Mouse (Mus musculus): ENCODE measurements around the gene Crb3. TPM values are rescaled to one million over a fixed set of nuclear protein-coding genes. Genes with fewer than 3 reads are reported as not detected.

Gene Crb3
- polyA plus RNA-seq, 1 experiment from 2014 or later = 74.9 TPM

DNA sequence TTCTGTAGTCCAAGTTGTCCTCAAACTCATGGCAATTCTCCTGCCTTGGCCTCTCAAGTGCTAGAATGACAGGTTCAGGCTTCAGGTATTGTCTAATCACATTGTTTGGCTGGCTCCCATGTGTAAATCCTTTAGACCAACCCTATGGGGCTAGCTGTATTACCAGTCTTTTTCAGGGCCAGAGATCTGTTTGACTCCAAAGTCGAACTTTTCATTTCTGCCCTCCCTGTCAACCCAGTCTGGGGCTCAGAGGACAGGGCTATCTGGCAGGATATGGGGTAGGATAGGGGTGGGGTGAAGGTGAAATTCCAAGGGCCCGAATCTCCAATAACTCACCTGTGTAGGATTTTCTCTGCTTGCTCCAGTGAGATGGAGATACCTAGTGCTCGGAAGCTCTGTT lies 2.7 kb upstream of the Crb3 start:
- H3K9me3 ChIP-seq (ENCODE audit: control insufficient read depth, low read length) = no peaks in the 10 kb centered on the region
- H3K9ac ChIP-seq (ENCODE audit: low read length) = no peak overlapping the region
- H3K4me1 ChIP-seq (replicated peaks; ENCODE audit: control insufficient read depth, insufficient read depth) = no peaks in the 10 kb centered on the region
- no peak overlapping the region for H3K4me2 ChIP-seq (replicated peaks; ENCODE audit: low read depth)
- no peak overlapping the region for H3K27ac ChIP-seq (replicated peaks)
- WGBS = 80% methylated on average over 3 of the region's 3 CpGs
- no peak for TF ChIP-seq EP300 (optimal IDR thresholded peaks at IDR 0.05)
- TF ChIP-seq CTCF (IDR thresholded peaks at IDR 0.05; ENCODE audit: low read depth) = no peak
- H3K4me3 ChIP-seq (ENCODE audit: low read depth, low read length) = no peak overlapping the region
- H3K27me3 ChIP-seq (ENCODE audit: control insufficient read depth, insufficient read depth, low read length) = no peaks in the 10 kb centered on the region
- ATAC-seq (ENCODE audit: low FRiP score, low TSS enrichment) = no peak
- no peak for DNase-seq (ENCODE audit: low spot score)
- H3K36me3 ChIP-seq (ENCODE audit: control insufficient read depth, insufficient read depth, low read length) = 0 out of 2 replicates have a peak, but pooled peaks cover 2% of the 10 kb centered on the region

DNA sequence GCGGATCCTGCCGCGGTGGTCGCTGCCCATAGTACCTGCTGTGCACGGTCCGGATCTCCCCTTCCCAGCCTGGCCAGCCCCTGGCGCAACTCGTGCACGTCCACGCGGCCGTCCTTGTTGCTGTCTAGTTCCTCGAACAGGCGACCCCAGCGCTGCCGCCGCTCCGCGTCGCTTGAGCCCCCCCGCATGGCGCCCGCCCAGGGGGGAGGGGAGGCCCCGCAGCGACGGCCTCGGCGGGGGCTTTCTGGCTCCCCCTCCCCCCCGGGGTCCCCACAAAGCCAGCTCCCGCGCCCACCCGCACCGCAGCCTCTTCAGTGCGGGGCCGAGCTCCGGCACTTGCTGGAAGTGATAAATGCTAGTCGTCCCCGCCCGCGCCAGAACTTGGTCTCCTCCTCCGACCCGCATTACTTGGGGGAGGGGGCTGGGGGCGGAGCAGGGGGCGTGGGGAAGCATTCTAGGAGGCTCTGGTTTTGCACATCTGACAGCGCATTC lies 627 bp downstream of the Crb3 start, which contains the start of gene Slc25a23:
Slc25a23 (minus strand) TSS at position 378 of the 492 bp plus-strand sequence.
- no peak for TF ChIP-seq CTCF (IDR thresholded peaks at IDR 0.05; ENCODE audit: low read depth)
- TF ChIP-seq EP300 (optimal IDR thresholded peaks at IDR 0.05) = no peak
- Histone ChIP-seq H3K4me3 (ENCODE audit: low read depth, low read length) (peak within 1 kb of the TSS; percentile 67), H3K9ac (ENCODE audit: low read length) (peak within 1 kb of the TSS; percentile 74), H3K4me1 (replicated peaks; ENCODE audit: control insufficient read depth, insufficient read depth) (no peaks in the 10 kb centered on the region), H3K4me2 (replicated peaks; ENCODE audit: low read depth) (peak within 1 kb of the TSS; percentile 91), H3K9me3 (ENCODE audit: control insufficient read depth, low read length) (no peaks in the 10 kb centered on the region), H3K36me3 (ENCODE audit: control insufficient read depth, insufficient read depth, low read length) (no peaks in the 10 kb centered on the region), H3K27me3 (ENCODE audit: control insufficient read depth, insufficient read depth, low read length) (no peaks in the 10 kb centered on the region), H3K27ac (replicated peaks) (peak within 1 kb of the TSS; percentile 74)
- peak; percentile 78 for DNase-seq (ENCODE audit: low spot score)
- ATAC-seq (ENCODE audit: low FRiP score, low TSS enrichment) = peak; percentile 14; the same call in 1 of the 2 replicates
- WGBS = under 1% methylated on average over 41 of the region's 45 CpGs

DNA sequence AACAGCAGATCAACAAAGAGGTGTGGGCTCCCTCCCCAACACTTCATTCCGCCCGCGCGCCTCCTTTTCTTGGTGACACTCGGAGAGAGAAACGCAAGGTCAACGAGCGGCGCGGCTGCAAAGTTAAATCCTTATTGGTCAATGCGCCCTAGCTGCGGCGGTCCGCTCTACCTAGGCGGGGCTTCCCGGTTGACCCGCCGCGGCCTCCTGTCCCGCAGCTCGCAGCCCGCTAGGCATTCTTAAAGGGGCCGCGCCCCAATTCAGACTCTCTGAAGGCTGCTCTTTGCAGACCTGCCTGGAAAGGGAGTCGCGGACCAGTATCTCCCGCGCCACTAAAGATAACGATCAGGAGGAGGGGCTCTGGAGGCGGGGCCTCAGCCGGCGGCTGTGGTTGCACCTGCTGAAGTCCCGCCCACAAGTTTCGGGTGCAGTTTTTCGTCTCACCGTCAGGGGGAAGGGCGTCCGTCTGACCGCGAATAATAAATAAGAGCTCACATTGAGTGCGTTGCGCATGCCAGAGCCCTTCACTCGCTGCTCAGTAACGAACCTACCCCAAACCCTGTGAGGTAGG lies 1.4 kb downstream of the Crb3 start:
- Histone ChIP-seq H3K4me2 (replicated peaks; ENCODE audit: low read depth) (peak overlapping the region; percentile 91), H3K36me3 (ENCODE audit: control insufficient read depth, insufficient read depth, low read length) (no peaks in the 10 kb centered on the region), H3K9me3 (ENCODE audit: control insufficient read depth, low read length) (no peaks in the 10 kb centered on the region), H3K9ac (ENCODE audit: low read length) (no peak overlapping the region), H3K27ac (replicated peaks) (peak overlapping the region; percentile 74; the same call in 1 of the 2 replicates), H3K4me3 (ENCODE audit: low read depth, low read length) (peak overlapping the region; percentile 67), H3K27me3 (ENCODE audit: control insufficient read depth, insufficient read depth, low read length) (no peaks in the 10 kb centered on the region), H3K4me1 (replicated peaks; ENCODE audit: control insufficient read depth, insufficient read depth) (no peaks in the 10 kb centered on the region)
- ATAC-seq (ENCODE audit: low FRiP score, low TSS enrichment) (peak; percentile 87), DNase-seq (ENCODE audit: low spot score) (peak; percentile 96)
- TF ChIP-seq EP300 (optimal IDR thresholded peaks at IDR 0.05) (no peak), CTCF (IDR thresholded peaks at IDR 0.05; ENCODE audit: low read depth) (peak; percentile 78)
- WGBS = under 1% methylated on average over 44 of the region's 44 CpGs

DNA sequence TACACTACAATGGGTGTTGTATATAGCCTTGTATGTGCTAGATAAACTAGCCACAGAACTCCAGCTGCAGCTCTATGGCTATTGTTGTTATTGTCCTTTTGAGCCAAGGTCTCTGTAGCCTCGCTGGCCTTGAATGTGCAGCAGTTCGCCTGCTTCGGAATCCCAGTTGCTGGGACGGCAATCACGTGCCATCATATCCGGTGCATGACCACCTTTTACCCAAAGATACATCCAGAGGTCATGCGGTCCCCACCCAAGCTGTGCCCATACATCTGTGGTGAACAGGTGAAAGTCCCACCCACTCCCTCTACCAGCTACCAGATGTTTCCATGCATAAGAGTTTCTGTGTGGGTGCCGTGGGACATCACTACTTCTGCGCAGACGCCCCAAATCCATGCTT lies 2.2 kb downstream of the Crb3 start:
- no peaks in the 10 kb centered on the region for H3K27me3 ChIP-seq (ENCODE audit: control insufficient read depth, insufficient read depth, low read length)
- H3K9me3 ChIP-seq (ENCODE audit: control insufficient read depth, low read length) = no peaks in the 10 kb centered on the region
- no peaks in the 10 kb centered on the region for H3K4me1 ChIP-seq (replicated peaks; ENCODE audit: control insufficient read depth, insufficient read depth)
- no peak overlapping the region for H3K9ac ChIP-seq (ENCODE audit: low read length)
- H3K4me3 ChIP-seq (ENCODE audit: low read depth, low read length) = peak overlapping the region; percentile 67; the same call in 1 of the 2 replicates
- peak overlapping the region; percentile 74 for H3K27ac ChIP-seq (replicated peaks)
- peak overlapping the region; percentile 91; the same call in 1 of the 2 replicates for H3K4me2 ChIP-seq (replicated peaks; ENCODE audit: low read depth)
- H3K36me3 ChIP-seq (ENCODE audit: control insufficient read depth, insufficient read depth, low read length) = no peaks in the 10 kb centered on the region
- no peak for ATAC-seq (ENCODE audit: low FRiP score, low TSS enrichment)
- 36% methylated on average over 10 of the region's 10 CpGs for WGBS
- TF ChIP-seq CTCF (IDR thresholded peaks at IDR 0.05; ENCODE audit: low read depth) = no peak
- no peak for TF ChIP-seq EP300 (optimal IDR thresholded peaks at IDR 0.05)
- peak; percentile 51 for DNase-seq (ENCODE audit: low spot score)

DNA sequence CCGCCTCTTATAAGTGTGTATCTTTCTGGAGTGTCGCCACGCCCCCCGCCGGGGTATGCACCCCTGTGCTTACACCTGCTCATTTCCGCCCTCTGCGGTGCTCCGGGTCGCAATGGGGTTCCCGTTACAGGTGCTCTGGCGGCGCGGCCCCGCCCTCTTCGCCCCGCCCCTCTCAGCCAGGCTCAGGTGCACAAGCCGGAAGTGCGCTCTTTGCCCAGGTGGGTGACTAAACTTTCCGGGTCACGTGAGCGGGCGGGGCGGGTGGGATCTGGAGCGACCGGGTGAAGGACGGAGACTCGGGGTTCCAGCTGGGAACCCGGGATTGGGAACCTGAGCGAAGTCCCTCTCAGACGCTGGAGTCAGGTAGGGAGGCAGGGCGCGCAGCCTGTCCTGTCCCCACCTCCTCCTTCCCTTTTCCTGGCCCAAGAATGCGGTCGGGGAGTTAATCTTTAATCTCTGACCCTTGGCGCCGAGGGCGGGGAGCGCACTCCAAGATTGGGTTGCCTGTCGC lies 3.2 kb downstream of the Crb3 start:
- H3K4me1 ChIP-seq (replicated peaks; ENCODE audit: control insufficient read depth, insufficient read depth) = no peaks in the 10 kb centered on the region
- H3K4me3 ChIP-seq (ENCODE audit: low read depth, low read length) = peak overlapping the region; percentile 50
- under 1% methylated on average over 39 of the region's 39 CpGs for WGBS
- no peak for TF ChIP-seq EP300 (optimal IDR thresholded peaks at IDR 0.05)
- no peak for TF ChIP-seq CTCF (IDR thresholded peaks at IDR 0.05; ENCODE audit: low read depth)
- DNase-seq (ENCODE audit: low spot score) (peak; percentile 95), ATAC-seq (ENCODE audit: low FRiP score, low TSS enrichment) (peak; percentile 81)
- H3K9ac ChIP-seq (ENCODE audit: low read length) = peak overlapping the region; percentile 70
- no peaks in the 10 kb centered on the region for H3K9me3 ChIP-seq (ENCODE audit: control insufficient read depth, low read length)
- peak overlapping the region; percentile 58 for H3K4me2 ChIP-seq (replicated peaks; ENCODE audit: low read depth)
- peak overlapping the region; percentile 90 for H3K27ac ChIP-seq (replicated peaks)
- no peaks in the 10 kb centered on the region for H3K36me3 ChIP-seq (ENCODE audit: control insufficient read depth, insufficient read depth, low read length)
- H3K27me3 ChIP-seq (ENCODE audit: control insufficient read depth, insufficient read depth, low read length) = no peaks in the 10 kb centered on the region

DNA sequence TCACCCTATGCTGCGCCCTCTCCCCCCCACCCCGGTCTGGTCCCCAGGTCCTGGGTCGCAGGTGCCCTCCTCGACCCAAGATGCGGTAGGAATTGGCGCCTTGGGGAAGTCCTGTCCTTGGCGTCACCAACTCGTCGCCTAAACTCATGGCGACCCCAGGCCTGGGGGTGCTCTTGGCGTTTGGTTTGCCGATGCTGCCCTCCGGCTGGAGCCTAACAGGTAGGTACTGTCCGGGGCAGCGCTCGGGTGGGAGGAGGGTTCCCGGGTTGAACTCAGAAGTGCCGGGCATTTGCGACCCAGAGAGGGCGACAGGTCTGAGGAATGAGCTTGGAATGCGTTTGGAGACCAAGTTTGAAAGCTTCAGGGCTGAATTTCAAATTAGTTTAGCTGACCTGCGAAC lies 3.6 kb downstream of the Crb3 start:
- DNase-seq (ENCODE audit: low spot score) (no peak), ATAC-seq (ENCODE audit: low FRiP score, low TSS enrichment) (no peak)
- Histone ChIP-seq H3K4me1 (replicated peaks; ENCODE audit: control insufficient read depth, insufficient read depth) (no peaks in the 10 kb centered on the region), H3K4me2 (replicated peaks; ENCODE audit: low read depth) (peak overlapping the region; percentile 58), H3K9ac (ENCODE audit: low read length) (peak overlapping the region; percentile 70), H3K36me3 (ENCODE audit: control insufficient read depth, insufficient read depth, low read length) (no peaks in the 10 kb centered on the region), H3K9me3 (ENCODE audit: control insufficient read depth, low read length) (no peaks in the 10 kb centered on the region), H3K27me3 (ENCODE audit: control insufficient read depth, insufficient read depth, low read length) (no peaks in the 10 kb centered on the region), H3K27ac (replicated peaks) (peak overlapping the region; percentile 90), H3K4me3 (ENCODE audit: low read depth, low read length) (peak overlapping the region; percentile 50)
- 3% methylated on average over 22 of the region's 22 CpGs for WGBS
- TF ChIP-seq EP300 (optimal IDR thresholded peaks at IDR 0.05) (no peak), CTCF (IDR thresholded peaks at IDR 0.05; ENCODE audit: low read depth) (no peak)
